Mouse (Mus musculus) ES-E14 (cell line): ENCODE data around the gene P3h4.
"Not testable (repeated sequence)": the region's sequence is repeated elsewhere in the genome, so short reads cannot be mapped to it uniquely, and the experiment has no call there.

Experiments
- HCFC1 ChIP-seq: IDR thresholded peaks from 2 replicates; pipeline ENCODE4 v1.6.1; 2012; ENCODE audit warnings: low read length, inconsistent platforms, borderline replicate concordance; ENCODE audit not compliant: insufficient read depth
- ZNF384 ChIP-seq: IDR thresholded peaks from 2 replicates; pipeline ENCODE4 v1.6.1; 2012; ENCODE audit warnings: low read depth, low read length, inconsistent platforms

DNA sequence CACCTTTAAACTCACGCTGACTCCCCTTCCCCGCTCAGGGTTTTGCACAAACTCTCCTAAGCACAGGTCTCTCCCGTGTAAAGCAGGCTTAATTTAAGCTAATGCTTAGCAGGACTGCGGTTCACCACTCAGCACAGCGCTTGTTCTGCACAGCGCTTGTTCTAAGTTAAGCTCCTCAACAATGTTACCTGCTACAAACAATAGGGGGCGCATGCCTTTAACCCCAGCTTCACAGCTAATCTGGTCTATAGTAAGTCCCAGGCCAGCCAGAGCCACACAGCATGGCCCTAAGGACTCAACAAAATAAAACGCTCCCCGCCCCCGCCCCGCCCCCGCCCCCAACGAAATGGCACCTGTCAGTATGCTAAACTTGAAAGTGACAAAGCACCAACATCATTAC, 53.6 kb downstream of the P3h4 start:
- TF ChIP-seq ZNF384, HCFC1: not testable (repeated sequence)
